Mouse (Mus musculus) lung, adult 18-20 months (tissue): ENCODE results near the gene Tsga10.
"Not testable (repeated sequence)": the region's sequence is repeated elsewhere in the genome, so short reads cannot be mapped to it uniquely, and the experiment has no call there.

Experiments used
- DNase-seq, 2 experiments: peaks; one replicate each; pipeline ENCODE4 v3.0.0; 2022; ENCODE audit warnings: mixed read lengths in 2 of 2

Tsga10 gene

DNA sequence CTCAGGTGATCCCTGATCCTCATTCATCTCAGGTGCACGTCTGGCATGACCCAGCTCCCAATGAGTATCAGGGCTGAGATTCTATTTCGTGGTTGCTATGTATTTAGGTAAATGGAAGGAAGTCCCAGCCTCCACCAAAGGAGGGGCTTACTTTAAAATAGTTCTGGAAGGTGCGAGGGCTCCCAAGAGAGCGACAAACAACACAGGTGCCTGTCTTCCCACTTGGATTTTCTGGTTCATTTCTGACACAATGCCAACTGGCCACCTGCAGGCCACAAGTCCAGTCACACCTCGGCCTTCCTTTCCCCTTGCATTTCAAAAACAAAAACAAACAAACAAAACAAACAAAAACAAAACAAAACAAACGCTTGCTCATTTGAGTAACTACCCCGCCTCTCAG, 147.7 kb downstream of the Tsga10 start:
- DNase-seq: peak; percentile 24 to 52

- no peak for DNase-seq
Observed at GRCm38 (mm10) chr1:37717415-37718195, 148.6 kb downstream of the Tsga10 start.

DNA sequence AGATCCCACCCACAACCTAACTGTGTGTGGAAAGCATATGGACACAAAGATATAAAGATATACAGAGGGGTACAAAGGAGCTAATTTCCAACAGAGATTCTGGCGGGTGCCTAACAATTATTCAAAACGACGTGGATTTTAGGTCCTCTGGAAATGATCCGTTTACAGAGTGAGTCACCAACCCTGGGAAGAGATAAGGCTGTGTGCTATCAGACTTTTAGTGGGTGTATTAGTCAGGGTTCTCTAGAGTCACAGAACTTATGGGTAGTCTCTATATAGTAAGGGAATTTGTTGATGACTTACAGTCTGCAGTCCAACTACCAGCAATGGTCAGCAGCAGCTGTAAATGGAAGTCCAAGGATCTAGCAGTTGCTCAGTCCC, 153.9 kb downstream of the Tsga10 start:
- DNase-seq: not testable (repeated sequence)

- no peak for DNase-seq
Observed at GRCm38 (mm10) chr1:37711596-37712356, 154.5 kb downstream of the Tsga10 start.

GRCm38 (mm10) chr1:37711082-37711481, 155.1 kb downstream of the Tsga10 start:
- DNase-seq: no peak

GRCm38 (mm10) chr1:37709736-37710135, 156.5 kb downstream of the Tsga10 start:
- no peak for DNase-seq

DNA sequence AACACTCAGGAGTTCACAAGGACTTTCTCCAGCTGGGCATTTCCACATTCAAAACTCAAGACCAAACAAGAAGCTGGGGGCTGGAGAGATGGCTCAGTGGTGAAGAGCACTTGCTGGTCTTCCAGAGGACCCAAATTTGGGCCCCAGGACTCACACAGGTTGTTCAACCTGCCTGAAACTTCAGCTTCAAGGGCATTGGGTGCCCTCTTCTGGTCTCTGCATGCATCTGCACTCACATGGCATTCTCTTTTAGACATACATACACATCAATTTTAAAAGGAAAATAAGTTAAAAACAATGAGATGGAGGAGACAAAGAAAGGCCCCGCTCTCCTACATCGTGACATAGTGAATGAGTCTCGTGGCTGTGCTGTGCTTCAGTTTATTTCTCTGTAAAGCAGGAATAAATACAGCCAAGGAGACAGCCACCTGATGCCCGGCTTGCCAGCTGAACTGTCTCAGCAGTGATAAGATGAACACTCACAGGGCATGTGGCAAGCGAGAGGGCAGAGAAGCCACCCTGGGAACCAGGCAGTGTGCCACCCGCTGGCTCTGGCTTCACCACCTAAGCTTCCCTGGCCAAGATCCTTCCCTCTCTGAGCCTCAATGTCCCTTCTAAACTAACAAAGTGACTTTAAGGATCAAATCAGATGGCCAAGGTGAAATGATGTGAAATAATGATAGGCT, 157.8 kb downstream of the Tsga10 start:
- DNase-seq: no peak
